Mouse (Mus musculus) B cell, adult 62 days (primary cell): Measurements from ENCODE around the gene Gm49387. TPM values are rescaled to one million over a fixed set of nuclear protein-coding genes. Genes with fewer than 3 reads are reported as not detected.

Source experiments
- total RNA-seq: library from RNA; stranded (reverse); gene quantifications from 4 replicates; pipeline ENCODE4 v1.2.4, GENCODE M21; 2023

Gene Gm49387
- total RNA-seq = 1.0 TPM in 1 of 4 replicates, not detected in the others

GRCm38 (mm10) chr14:31640346-31640889 lies at the start of gene Gm49387:
Gene Gm49387, minus strand, starts transcription at chr14:31640878.

GRCm38 (mm10) chr14:31640890-31641505 lies 320 bp upstream of the Gm49387 start, which contains the start of the genes Btd and Hacl1:
Gene Btd, plus strand, starts transcription at chr14:31641028.
Gene Hacl1, minus strand, starts transcription at chr14:31641286.

GRCm38 (mm10) chr14:31591243-31591642 lies 49.4 kb downstream of the Gm49387 start, which contains the start of gene Colq:
Gene Colq, minus strand, starts transcription at chr14:31591343.

Other genes with a start within 250 kb of the Gm49387 start
- gene Sh3bp5, start 204.8 kb downstream of the Gm49387 start, total RNA-seq = 260 to 320 TPM (median 313 TPM) in 4 replicates
- gene Eaf1, start 146.5 kb downstream of the Gm49387 start, total RNA-seq = 29.7 to 37.5 TPM (median 31.8 TPM) in 4 replicates
- 32.2 to 40.3 TPM (median 36.3 TPM) in 4 replicates for gene Mettl6, start 145.8 kb downstream of the Gm49387 start, total RNA-seq
- gene Colq, start 49.5 kb downstream of the Gm49387 start, total RNA-seq = 3.1 to 4.0 TPM (median 3.6 TPM) in 4 replicates
- gene Btd, start 150 bp upstream of the Gm49387 start, total RNA-seq = 15.6 to 17.3 TPM (median 16.9 TPM) in 4 replicates
- gene Hacl1, start 408 bp upstream of the Gm49387 start, total RNA-seq = 7.5 to 12.2 TPM (median 9.3 TPM) in 4 replicates
- gene Ankrd28, start 189.8 kb upstream of the Gm49387 start, total RNA-seq = 39.7 to 46.3 TPM (median 40.5 TPM) in 4 replicates